Mouse (Mus musculus) embryonic facial prominence, embryonic 15.5 days (tissue): ENCODE results near the gene Ralgapa2. TPM values are rescaled to one million over a fixed set of nuclear protein-coding genes. Genes with fewer than 3 reads are reported as not detected.
A peak's percentile ranks its signal among the peaks of the same experiment; 100 is the strongest.

Experiments used
- ATAC-seq: fragments of 200-750 bp; cut with Nextera tagmentation; 2 replicates; pipeline ENCODE4 v1.8.0; 2017; ENCODE audit warnings: low read depth, moderate TSS enrichment; ENCODE audit not compliant: insufficient number of reproducible peaks, low FRiP score, low TSS enrichment
- H3K27ac ChIP-seq: fragments of 300-500 bp; sonication (generic); replicated peaks from 2 replicates; pipeline ENCODE4 v1.5.1; 2015; ENCODE audit warnings: mild to moderate bottlenecking, inconsistent platforms
- H3K27me3 ChIP-seq: fragments of 300-500 bp; sonication (generic); 2 replicates; pipeline ENCODE4 v1.6.1; 2015; ENCODE audit warnings: inconsistent platforms
- H3K36me3 ChIP-seq: fragments of 300-500 bp; sonication (generic); 2 replicates; pipeline ENCODE4 v1.6.1; 2015; ENCODE audit warnings: mild to moderate bottlenecking, inconsistent platforms
- H3K4me1 ChIP-seq: fragments of 300-500 bp; sonication (generic); 2 replicates; pipeline ENCODE4 v1.6.1; 2015; ENCODE audit warnings: inconsistent platforms
- H3K4me2 ChIP-seq: fragments of 300-500 bp; sonication (generic); replicated peaks from 2 replicates; pipeline ENCODE4 v1.6.1; 2015; ENCODE audit warnings: mild to moderate bottlenecking, inconsistent platforms
- H3K4me3 ChIP-seq: fragments of 300-500 bp; sonication (generic); replicated peaks from 2 replicates; pipeline ENCODE4 v1.5.1; 2015; ENCODE audit warnings: mild to moderate bottlenecking, inconsistent platforms
- H3K9ac ChIP-seq: fragments of 300-500 bp; sonication (generic); 2 replicates; pipeline ENCODE4 v1.6.1; 2015; ENCODE audit warnings: inconsistent platforms
- H3K9me3 ChIP-seq: fragments of 300-500 bp; sonication (generic); replicated peaks from 2 replicates; pipeline ENCODE4 v1.6.1; 2016; ENCODE audit warnings: inconsistent platforms
- WGBS: fragments of 180-500 bp; shearing (Covaris S2); methylation state at CpG from one replicate; pipeline ENCODE4 v1.1.7; 2015; 5-methylcytosine and 5-hydroxymethylcytosine counted together
- polyA plus RNA-seq: library from polyadenylated mRNA; unstranded; fragments of >200 nt; fragmentation: Nextera tagmentation; extraction: Ambion mirVana; gene quantifications from 2 replicates; pipeline ENCODE4 v1.2.1, GENCODE M21; 2015

The Ralgapa2 gene
- polyA plus RNA-seq, 1 experiment from 2014 or later, result 5.5 TPM

GRCm38 (mm10) chr2:146525483-146525882 lies 13.3 kb upstream of the Ralgapa2 start:
- Histone ChIP-seq H3K36me3 (no peaks in the 10 kb centered on the region), H3K27me3 (no peaks in the 10 kb centered on the region), H3K4me3 (no peak overlapping the region), H3K27ac (no peak overlapping the region), H3K9me3 (no peaks in the 10 kb centered on the region), H3K9ac (no peak overlapping the region), H3K4me1 (no peaks in the 10 kb centered on the region), H3K4me2 (no peak overlapping the region)
- 44% methylated on average over 2 of the region's 2 CpGs for WGBS
- ATAC-seq, result no peak

DNA sequence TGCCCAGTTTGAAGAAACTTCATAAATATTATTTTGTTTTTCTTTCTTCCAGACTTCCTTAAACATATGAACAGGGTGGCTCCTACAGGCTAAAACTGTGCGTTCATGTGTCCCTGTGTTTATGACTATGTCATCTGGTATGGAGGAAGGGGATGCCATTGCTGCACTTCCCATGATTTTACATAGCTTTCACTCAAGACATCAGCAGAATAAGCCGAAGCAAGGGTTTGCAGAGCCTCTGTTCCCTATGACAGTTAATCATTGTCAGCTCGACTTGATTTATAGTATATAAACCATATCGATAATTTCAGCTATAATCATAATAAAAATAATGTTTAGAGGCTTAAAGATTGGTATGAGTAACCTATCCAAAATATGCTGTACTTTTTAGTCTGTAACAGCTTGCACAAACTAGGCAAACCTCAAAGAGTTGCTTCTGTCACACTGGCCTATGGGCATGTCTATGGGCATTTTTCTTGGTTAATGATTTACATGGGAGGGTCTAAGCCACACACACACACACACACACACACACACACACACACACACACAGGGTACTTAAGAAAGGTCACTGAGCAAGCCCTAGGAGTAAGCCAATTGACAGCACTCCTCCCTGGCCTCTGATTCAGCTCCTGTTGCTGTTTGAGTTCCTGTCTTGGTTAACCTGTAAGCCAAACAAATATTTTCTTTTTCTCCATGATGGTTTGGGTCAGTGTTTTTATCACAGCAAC lies 12.7 kb upstream of the Ralgapa2 start:
- Histone ChIP-seq H3K9ac (no peak overlapping the region), H3K4me1 (no peaks in the 10 kb centered on the region), H3K9me3 (no peaks in the 10 kb centered on the region), H3K4me2 (no peak overlapping the region), H3K27me3 (no peaks in the 10 kb centered on the region), H3K27ac (no peak overlapping the region), H3K4me3 (no peak overlapping the region), H3K36me3 (no peaks in the 10 kb centered on the region)
- 74% methylated on average over 4 of the region's 4 CpGs for WGBS
- no peak for ATAC-seq

- no peak overlapping the region for H3K4me3 ChIP-seq
- ATAC-seq, result no peak
Measured at GRCm38 (mm10) chr2:146516894-146517293, 4.8 kb upstream of the Ralgapa2 start.

GRCm38 (mm10) chr2:146515081-146515480 lies 2.9 kb upstream of the Ralgapa2 start:
- ATAC-seq, result no peak
- no peak overlapping the region for H3K4me2 ChIP-seq
- peaks cover 5% of the 10 kb centered on the region for H3K4me1 ChIP-seq
- 84% methylated on average over 2 of the region's 2 CpGs for WGBS
- H3K9me3 ChIP-seq, result no peaks in the 10 kb centered on the region
- H3K4me3 ChIP-seq, result no peak overlapping the region
- no peak overlapping the region for H3K9ac ChIP-seq
- no peak overlapping the region for H3K27ac ChIP-seq
- H3K27me3 ChIP-seq, result no peaks in the 10 kb centered on the region
- H3K36me3 ChIP-seq, result no peaks in the 10 kb centered on the region

More at GRCm38 (mm10) chr2:146516894-146517293, 4.8 kb upstream of the Ralgapa2 start:
- H3K27me3 ChIP-seq, result no peaks in the 10 kb centered on the region
- H3K9me3 ChIP-seq, result no peaks in the 10 kb centered on the region
- H3K27ac ChIP-seq, result no peak overlapping the region
- no peak overlapping the region for H3K9ac ChIP-seq
- no peaks in the 10 kb centered on the region for H3K4me1 ChIP-seq
- 61% methylated on average over 2 of the region's 2 CpGs for WGBS
- no peaks in the 10 kb centered on the region for H3K36me3 ChIP-seq
- no peak overlapping the region for H3K4me2 ChIP-seq

DNA sequence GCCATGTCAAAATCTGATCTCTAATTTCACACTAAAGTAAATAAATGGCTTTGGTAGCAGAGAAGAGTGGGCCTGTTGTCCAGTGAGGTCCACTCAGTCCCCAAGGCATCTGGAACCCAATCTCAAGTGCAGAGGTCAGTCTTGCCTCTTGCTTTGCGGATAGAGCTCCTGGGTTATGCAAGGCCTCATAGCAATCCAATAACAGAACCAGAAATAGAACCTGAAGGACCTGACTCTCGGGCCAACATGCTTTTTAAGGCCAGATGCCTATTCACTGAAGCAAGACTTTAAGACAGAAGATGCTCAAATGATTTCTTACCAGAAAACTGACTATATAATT lies 407 bp upstream of the Ralgapa2 start:
- Histone ChIP-seq H3K9me3 (no peaks in the 10 kb centered on the region), H3K27ac (no peak overlapping the region), H3K36me3 (no peaks in the 10 kb centered on the region), H3K4me1 (peaks cover 5% of the 10 kb centered on the region), H3K9ac (no peak overlapping the region), H3K4me2 (peak overlapping the region; percentile 90), H3K4me3 (peak overlapping the region; percentile 87), H3K27me3 (no peaks in the 10 kb centered on the region)
- 75% methylated on average over 2 of the region's 2 CpGs for WGBS
- no peak for ATAC-seq

DNA sequence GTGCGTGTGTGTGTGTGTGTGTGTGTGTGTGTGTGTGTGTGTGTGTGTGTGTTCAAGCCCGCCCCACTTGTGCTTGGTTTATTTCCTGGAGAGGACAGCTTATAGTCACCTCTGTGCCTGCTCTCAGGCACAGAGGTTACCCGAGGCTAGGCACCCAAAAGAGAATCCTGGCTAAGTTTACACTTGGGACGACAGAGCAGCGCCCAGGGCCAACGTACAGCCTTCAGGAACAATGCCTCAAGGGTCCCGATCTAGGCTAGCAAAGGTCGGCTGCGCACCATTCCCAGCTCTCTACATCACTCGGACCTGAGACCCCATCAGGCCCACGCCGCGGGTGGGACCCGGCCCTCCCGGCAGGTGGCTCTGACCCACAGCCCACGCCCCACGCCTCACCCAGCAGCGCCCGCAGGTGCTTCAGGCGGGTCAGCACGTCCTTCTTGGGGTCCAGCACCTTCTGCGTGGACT lies 711 bp downstream of the Ralgapa2 start:
- ATAC-seq, result peak; percentile 2; the same call in 1 of the 2 replicates
- H3K9ac ChIP-seq, result peak overlapping the region; percentile 85
- H3K27me3 ChIP-seq, result no peaks in the 10 kb centered on the region
- peaks cover 5% of the 10 kb centered on the region for H3K4me1 ChIP-seq
- WGBS, result under 1% methylated on average over 22 of the region's 22 CpGs
- H3K4me2 ChIP-seq, result peak overlapping the region; percentile 90
- peak overlapping the region; percentile 60; the same call in 1 of the 2 replicates for H3K27ac ChIP-seq
- H3K9me3 ChIP-seq, result no peaks in the 10 kb centered on the region
- H3K36me3 ChIP-seq, result no peaks in the 10 kb centered on the region
- H3K4me3 ChIP-seq, result peak overlapping the region; percentile 87

GRCm38 (mm10) chr2:146510780-146511179 lies 1.4 kb downstream of the Ralgapa2 start:
- H3K4me3 ChIP-seq, result peak overlapping the region; percentile 87
- no peaks in the 10 kb centered on the region for H3K9me3 ChIP-seq
- no peak overlapping the region for H3K27ac ChIP-seq
- peaks cover 5% of the 10 kb centered on the region for H3K4me1 ChIP-seq
- WGBS, result 23% methylated on average over 1 of the region's 1 CpGs
- no peak for ATAC-seq
- peak overlapping the region; percentile 90 for H3K4me2 ChIP-seq
- H3K36me3 ChIP-seq, result no peaks in the 10 kb centered on the region
- no peak overlapping the region for H3K9ac ChIP-seq
- no peaks in the 10 kb centered on the region for H3K27me3 ChIP-seq

DNA sequence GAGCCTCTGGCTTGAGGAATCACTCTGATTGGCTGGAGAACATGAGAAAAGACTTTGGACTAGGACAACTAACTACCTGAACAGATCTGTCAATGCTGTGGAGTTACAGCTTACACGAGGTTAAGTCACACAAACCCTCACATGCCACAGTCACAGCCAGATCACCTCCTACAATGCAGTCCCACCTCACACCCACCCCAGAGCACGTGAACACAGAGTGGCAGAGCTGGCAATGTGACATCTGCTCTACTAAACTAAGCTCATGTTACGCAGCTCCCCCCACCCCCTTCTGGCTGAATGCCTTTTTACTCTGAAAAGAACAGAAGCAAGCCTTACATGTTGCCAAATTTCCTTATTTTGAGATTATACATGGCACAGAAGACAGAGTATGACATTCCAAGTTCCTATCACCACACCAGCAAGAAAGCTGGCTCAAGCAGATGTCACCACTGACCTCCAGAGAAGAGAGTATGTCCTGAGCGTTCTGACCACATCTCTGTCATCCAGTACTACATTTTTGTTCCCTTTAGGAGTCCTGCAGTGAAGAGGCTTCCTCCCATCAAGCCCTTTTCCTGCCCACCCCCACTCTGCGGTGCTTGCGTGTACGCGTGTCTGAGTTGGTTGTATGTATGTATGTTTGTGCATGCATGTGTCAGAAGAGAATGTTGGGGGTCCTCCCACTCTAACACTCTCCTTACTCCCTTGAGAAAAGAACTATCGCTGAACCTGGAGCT lies 9.4 kb downstream of the Ralgapa2 start:
- Histone ChIP-seq H3K27ac (no peak overlapping the region), H3K27me3 (no peaks in the 10 kb centered on the region), H3K4me3 (no peak overlapping the region), H3K9ac (no peak overlapping the region), H3K9me3 (no peaks in the 10 kb centered on the region), H3K4me1 (peaks cover 13% of the 10 kb centered on the region), H3K36me3 (no peaks in the 10 kb centered on the region), H3K4me2 (no peak overlapping the region)
- ATAC-seq, result no peak; the same call in 1 of the 2 replicates
- 56% methylated on average over 9 of the region's 9 CpGs for WGBS

DNA sequence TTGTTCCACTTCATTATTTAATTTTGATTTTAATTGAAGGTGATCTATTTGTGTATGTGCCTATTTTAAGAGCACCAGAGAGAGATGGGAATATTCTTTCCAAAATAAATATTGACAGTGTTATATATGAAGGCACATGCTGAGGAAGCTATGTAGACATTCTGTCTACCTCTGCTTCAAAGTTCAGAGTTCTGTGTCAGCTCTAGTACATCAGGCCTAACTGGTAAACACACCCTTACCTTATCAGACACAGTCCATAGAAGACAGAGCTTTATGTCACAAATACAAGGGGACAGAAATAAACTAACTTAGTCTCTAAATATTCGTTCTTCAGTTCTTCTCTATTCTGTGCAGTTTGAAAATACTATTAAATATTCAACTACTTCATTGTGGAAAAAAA lies 12.1 kb downstream of the Ralgapa2 start:
- no peak overlapping the region for H3K27ac ChIP-seq
- ATAC-seq, result no peak

DNA sequence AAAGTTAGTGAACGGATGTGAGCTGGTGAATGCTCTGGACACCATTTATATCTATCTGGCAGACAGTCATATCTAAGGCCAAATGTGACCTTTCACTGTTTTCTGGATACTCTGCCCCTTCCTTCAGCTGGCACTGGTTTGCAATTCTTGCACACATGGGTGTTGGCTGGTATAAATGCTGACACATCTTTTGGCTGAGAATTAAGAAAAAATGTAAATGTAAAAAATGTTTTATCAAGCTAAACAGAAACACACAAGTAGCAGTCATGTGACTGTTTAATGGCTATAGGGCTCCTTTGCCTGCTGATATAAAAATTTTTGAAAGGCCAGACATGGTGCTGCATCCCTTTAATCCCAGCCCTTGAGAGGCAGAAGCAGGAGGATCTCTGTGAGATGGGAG lies 13.0 kb downstream of the Ralgapa2 start:
- H3K4me3 ChIP-seq, result no peak overlapping the region
- H3K9me3 ChIP-seq, result no peaks in the 10 kb centered on the region
- no peaks in the 10 kb centered on the region for H3K36me3 ChIP-seq
- H3K9ac ChIP-seq, result no peak overlapping the region
- no peaks in the 10 kb centered on the region for H3K27me3 ChIP-seq
- 98% methylated on average over 1 of the region's 1 CpGs for WGBS
- no peak overlapping the region for H3K4me2 ChIP-seq
- ATAC-seq, result no peak
- H3K27ac ChIP-seq, result no peak overlapping the region
- peaks cover 13% of the 10 kb centered on the region for H3K4me1 ChIP-seq

More for the DNA sequence above, 12.1 kb downstream of the Ralgapa2 start:
- H3K27me3 ChIP-seq, result no peaks in the 10 kb centered on the region
- WGBS, result 92% methylated on average over 1 of the region's 1 CpGs
- H3K4me2 ChIP-seq, result no peak overlapping the region
- H3K9ac ChIP-seq, result no peak overlapping the region
- H3K4me1 ChIP-seq, result peaks cover 13% of the 10 kb centered on the region
- H3K36me3 ChIP-seq, result no peaks in the 10 kb centered on the region
- H3K4me3 ChIP-seq, result no peak overlapping the region
- H3K9me3 ChIP-seq, result no peaks in the 10 kb centered on the region

DNA sequence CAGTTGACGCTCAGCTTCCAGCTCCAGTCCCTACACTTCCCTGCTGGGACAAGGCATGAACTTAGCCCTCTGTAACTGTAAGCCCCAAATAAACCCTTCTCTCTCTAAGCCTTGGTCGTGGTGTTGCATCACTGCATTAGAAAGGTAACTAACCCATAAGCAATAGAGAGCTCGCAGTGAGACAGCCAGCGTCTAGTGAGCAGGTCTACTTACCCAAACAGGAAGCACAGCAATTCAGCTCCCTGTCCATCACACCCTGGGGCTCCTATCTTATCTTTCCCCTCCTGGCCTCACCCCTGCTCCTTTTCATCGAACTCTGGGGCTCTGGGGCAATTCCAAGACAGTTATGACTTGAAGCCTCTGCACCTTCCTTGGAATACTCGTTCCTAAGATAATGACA lies 13.8 kb downstream of the Ralgapa2 start:
- 70% methylated on average over 6 of the region's 6 CpGs for WGBS
- Histone ChIP-seq H3K9me3 (no peaks in the 10 kb centered on the region), H3K4me1 (peaks cover 12% of the 10 kb centered on the region), H3K9ac (no peak overlapping the region), H3K4me3 (no peak overlapping the region), H3K4me2 (no peak overlapping the region), H3K27ac (no peak overlapping the region), H3K27me3 (no peaks in the 10 kb centered on the region), H3K36me3 (no peaks in the 10 kb centered on the region)
- no peak for ATAC-seq
